Mouse (Mus musculus) right cerebral cortex, postnatal 36 days (tissue): Measurements from ENCODE around the gene Krtap17-1.

ENCODE experiments used
- DNase-seq, 2 experiments: peaks; one replicate each; pipeline ENCODE4 v3.0.0; 2022; ENCODE audit warnings: low spot score in 2 of 2, mixed read lengths in 1 of 2

Gene Krtap17-1

GRCm38 (mm10) chr11:99993620-99994383 lies at the start of gene Krtap17-1:
Gene Krtap17-1 (minus strand): TSS chr11:99993994.
- DNase-seq, result no peak

DNA sequence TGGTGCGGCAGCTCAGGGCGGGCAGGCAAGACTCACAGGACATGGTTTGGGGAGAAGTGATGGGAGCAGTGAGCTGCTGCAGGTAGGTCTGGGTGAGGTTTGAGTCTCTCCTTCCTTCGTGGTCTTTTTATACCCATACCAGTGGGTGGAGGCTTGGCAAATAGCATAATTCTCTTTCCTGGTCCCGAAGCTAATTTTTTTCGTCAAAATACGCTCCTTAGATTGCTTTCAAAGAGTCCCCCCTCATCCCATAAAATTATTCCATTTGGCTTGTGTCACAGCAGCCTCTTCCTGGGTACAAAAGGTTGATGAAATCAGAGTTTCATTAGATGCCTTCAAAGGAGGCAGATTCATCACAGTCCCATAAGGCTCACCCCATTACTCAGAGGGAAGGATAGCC lies 47.7 kb upstream of the Krtap17-1 start, which contains the start of gene Krt34:
Krt34 (minus strand) TSS at position 101 of the 400 bp plus-strand sequence.
- no peak for DNase-seq

DNA sequence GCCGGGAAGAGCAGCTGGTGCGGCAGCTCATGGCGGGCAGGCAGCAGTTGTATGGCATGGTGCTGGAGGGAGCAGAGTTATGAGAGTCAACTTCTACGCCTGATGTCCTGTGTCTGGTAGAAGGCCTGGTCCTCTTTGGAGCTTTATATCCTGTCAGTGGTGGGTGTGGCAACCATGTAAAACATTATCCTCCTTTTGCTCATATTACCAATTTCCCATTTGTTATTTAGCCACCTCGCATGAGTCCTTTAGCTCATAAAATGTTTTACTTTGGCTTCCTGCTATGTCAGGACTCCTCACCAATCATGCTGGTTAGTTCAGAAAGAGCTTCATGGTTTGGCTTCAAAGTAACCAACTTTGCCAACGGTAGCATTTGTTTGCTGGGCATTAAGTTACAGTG lies 36.0 kb upstream of the Krtap17-1 start, which contains the start of gene Krt33b:
Krt33b (minus strand) TSS at position 101 of the 400 bp plus-strand sequence.
- no peak for DNase-seq

DNA sequence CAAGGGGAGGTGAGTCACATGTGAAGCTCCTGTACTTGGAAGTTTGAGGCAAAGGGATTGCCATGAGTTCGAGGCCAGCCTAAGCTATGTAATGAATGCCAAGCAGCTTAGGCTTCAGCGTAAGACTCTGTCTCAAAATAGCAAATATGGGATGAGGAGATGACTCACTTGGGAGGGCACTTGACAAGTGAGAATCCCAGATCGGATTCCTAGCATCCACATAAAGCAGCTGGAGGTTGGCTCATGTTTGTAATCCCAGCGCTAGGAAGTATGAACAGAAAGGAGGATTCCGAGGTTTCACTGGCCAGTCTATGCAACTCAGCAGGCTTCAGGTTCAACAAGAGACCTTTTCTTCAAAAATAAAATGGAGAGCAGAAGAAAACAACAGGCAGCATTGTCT lies 27.6 kb upstream of the Krtap17-1 start:
- peak in 1 of 2 experiments; percentile 7 for DNase-seq

DNA sequence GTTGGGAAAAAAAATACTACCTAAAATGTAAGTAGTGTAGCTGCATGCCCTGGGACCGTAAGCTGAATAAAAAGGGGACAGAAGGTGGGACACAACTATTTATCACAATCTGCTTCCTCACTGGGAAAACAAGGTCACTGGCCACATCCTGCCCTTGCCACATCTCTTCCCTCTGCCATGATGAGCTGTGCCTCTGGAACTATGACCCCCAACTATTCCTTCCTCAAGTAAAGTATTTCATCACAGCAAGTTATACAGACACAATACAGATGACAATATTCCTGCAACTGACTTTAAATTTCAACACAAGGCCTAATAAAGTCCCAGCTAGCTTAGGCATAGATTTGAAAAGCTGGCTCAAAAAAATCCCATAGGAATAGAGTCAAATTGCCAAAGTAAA lies 25.7 kb upstream of the Krtap17-1 start:
- no peak for DNase-seq

DNA sequence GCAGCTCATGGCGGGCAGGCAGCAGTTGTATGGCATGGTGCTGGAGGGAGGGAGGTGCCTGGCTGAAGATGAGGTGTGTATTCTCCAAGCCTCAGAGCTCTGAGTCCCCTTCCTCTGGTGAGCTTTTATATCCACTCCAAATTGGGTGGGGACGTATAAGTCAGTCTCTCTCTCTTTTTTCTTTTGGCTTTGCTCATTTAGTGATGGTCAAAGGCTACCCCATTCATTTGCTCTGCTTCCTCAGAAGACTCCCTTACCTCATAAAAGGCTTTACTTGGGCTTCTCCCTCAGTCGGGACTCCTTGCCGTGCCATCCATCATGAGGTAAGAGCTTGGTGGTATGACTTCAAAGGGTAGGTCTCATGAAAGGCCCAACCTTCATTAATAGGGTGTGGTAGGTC lies 22.3 kb upstream of the Krtap17-1 start, which contains the start of gene Krt33a:
Krt33a (minus strand) TSS at position 101 of the 400 bp plus-strand sequence.
- no peak for DNase-seq

DNA sequence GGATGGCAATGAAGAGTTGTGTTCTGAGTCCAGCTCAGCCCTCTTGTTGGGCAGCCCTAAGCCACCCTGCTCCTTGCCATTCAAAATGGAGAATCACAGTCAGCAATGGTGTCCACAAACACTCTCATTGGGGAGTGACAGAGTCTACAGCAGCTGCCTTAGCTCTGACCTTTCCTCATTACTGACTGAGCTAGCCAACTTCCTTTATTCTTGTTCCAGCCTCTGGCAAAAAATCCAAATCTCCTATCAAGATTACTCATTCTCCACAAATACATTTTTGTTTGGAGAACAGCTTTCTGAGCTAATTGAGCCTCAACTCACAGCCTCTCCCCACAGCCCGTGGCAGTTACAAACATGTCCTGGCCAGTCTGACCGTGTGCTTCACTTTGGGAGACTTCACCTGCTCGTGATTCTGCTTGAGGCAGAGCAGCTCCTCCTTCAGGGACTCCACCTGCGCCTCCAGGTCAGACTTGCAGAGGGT lies 19.9 kb upstream of the Krtap17-1 start:
- no peak for DNase-seq

DNA sequence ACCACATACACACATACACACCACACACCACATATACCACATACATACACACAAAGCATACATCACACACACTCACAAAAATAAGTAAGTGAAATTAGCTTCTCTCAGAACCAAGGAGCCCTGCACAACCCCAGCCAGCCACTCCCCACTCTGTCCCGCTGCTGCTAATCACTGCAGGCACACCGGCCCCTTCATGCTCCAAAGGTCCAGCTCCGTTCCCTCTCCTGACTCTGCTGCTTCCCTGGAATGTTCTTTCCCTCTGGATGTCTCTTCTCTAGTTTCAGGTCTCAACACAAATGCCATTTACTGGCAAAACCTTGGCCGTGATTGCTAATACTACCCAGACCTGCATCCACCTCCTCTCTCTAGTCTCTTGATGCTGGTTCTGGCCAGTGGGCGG lies 16.9 kb upstream of the Krtap17-1 start:
- no peak for DNase-seq

GRCm38 (mm10) chr11:100008336-100008735 lies 14.5 kb upstream of the Krtap17-1 start:
- DNase-seq, result peak in 1 of 2 experiments; percentile 45

DNA sequence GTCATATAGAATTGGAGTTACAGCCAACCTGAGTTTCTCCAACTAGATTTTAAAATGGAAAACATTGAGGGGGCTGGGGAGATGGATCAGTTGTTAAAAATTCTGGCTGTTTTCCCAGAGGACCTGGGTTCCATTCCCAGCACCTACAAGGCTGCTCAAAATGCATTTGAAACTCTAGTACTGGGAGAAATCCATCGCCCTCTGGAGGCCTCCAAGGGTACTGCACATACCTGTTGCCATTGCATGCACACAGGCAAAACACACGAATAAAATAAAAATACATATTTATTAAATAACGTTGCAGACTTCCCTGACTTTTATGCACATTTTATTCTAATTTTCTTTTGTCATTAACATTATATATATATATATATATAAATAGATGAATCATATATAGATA lies 12.8 kb upstream of the Krtap17-1 start:
- DNase-seq, result no peak

- no peak for DNase-seq
Observed at GRCm38 (mm10) chr11:100005905-100006304, 12.1 kb upstream of the Krtap17-1 start.

GRCm38 (mm10) chr11:100004846-100005245 lies 11.1 kb upstream of the Krtap17-1 start:
- peak in 1 of 2 experiments; percentile 15 for DNase-seq

GRCm38 (mm10) chr11:99999091-99999490 lies 5.3 kb upstream of the Krtap17-1 start:
- no peak for DNase-seq

- no peak for DNase-seq
Observed at GRCm38 (mm10) chr11:99994384-99994661, 529 bp upstream of the Krtap17-1 start.

DNA sequence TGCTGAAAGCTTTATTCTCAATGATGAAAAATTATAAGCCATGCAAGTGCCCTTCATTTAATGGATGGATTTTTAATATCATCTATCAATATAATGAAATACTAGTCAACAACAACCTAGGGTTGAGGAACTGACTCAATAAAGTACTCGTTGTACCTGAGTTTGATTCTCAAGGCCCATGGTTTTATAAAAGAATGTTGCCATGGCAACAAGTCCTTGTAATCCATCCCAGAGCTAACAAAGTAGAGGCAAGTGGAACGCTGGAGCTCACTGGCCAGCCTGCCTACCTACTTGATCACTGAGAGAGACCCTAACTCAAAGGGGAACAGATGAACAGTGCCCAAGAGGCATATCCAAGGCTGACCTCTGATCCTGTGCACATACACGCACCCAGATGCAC lies 3.2 kb downstream of the Krtap17-1 start:
- no peak for DNase-seq

DNA sequence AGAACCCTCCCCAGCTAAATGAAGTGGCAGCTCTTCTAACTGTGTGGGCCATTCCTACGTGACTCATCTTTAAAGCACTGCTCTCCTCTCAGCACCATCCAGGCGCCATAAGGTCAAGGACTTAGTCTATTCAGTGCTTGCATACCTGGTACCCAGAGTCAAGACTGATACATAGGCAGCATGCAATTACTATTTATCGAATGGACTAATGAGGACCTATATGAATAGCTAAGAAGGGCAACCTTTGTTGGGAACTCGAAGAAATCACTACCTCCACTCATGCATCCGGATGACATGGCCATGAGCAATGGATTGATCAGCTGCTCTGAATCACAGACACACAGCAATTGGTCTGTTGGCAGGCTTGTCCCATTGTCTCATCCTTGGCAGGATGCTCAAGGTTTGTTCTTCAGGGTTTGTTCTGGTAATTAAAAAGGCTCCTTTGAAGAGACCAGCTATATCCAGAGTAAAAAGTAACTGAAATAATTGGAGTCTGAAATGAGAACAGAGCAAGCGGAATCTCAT lies 3.9 kb downstream of the Krtap17-1 start:
- no peak for DNase-seq

- no peak for DNase-seq
Observed at GRCm38 (mm10) chr11:99988530-99988929, 5.3 kb downstream of the Krtap17-1 start.

DNA sequence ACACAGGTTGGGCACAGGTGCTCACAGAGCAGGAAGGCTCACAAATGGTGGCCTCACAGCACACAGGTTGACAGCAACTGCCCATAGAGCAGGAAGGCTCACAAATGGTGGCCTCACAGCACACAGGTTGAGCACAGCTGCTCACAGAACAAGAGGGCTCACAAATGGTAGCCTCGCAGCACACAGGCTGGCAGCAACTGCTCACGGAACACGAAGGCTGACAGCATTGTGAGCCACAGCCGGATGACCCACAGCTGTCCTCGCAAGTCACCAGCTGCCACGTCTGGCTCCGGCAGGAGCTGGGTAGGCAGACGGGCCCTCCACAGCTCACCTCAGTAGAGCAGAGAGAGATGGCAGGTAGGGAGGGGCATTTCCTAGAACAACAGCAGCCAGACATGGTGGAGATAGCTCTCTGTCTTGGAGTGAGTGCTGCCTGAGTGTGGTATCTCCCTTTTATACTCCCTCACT lies 7.6 kb downstream of the Krtap17-1 start, which contains the start of gene Krtap16-1:
Krtap16-1 (minus strand) TSS at position 418 of the 468 bp plus-strand sequence.
- DNase-seq, result no peak

- DNase-seq, result peak; percentile 55 to 58
Observed at GRCm38 (mm10) chr11:99985291-99986092, 8.3 kb downstream of the Krtap17-1 start.

DNA sequence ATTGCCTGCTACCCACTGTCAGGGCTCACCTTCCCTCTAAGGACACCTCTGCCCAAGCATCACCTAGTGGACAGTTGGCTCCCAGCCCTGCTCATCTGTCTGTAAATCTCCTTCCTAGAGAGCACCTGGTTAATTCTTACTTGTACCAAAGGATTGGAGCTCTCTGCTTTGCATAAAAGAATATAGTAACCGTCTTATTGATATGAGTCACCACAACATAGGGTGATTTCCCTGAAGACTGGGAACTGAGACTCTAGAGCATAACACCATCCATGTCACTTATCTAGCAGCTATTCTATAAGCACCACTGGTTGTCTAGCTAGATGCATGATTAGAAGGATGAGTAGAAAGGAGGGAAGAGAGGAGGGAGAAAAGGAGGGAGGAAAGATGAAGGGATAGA lies 10.4 kb downstream of the Krtap17-1 start:
- no peak for DNase-seq

- no peak for DNase-seq
Observed at GRCm38 (mm10) chr11:99982731-99983130, 11.1 kb downstream of the Krtap17-1 start.

DNA sequence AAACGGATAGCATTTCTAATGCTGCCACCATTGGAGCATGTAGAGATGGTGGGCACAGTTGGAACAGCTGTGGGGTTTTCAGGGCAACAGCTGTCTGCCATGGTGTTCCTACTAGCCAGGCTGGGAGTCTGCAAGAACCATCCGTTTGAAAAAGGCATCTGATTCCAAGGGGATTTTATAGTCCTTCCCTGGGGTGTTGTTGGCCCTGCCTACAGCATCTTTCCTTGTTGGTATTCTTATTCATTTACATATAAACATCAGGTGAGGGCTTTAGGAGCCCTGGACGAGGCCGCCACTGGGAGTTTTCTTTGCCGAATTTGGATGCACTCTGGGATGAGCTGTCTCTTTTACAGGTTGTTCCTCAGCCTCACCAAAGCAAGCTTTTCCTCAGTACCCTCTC lies 14.8 kb downstream of the Krtap17-1 start, which contains the start of gene Krtap29-1:
Krtap29-1 (minus strand) TSS at position 101 of the 400 bp plus-strand sequence.
- no peak for DNase-seq
